In genomic region chr6:72787322-72787947, GRCm38 (mm10) we compare ENCODE assay signal across 9 mouse cellular contexts. TPM values are rescaled to one million over a fixed set of nuclear protein-coding genes. Genes with fewer than 3 reads are reported as not detected.
DNase-seq lines count a peak whose midpoint lies in the region; ATAC-seq and TF ChIP-seq lines count a peak whose summit lies in the region.
"Had no signal": no experiment of that assay in that cellular context is flagged by ENCODE, and none has a peak within 500 bp of the region (broad histone marks: within the 10 kb centered on the region; RNA-seq: fewer than 3 reads in every experiment).

No protein-coding gene starts in this region.

- TF ChIP-seq CTCF in kidney, postnatal 0 days (IDR thresholded peaks at IDR 0.05; ENCODE audit: low read depth): no peak

- peak; percentile 12; the same call in 1 of the 2 replicates for ATAC-seq in forebrain, embryonic 13.5 days
- ATAC-seq in kidney, postnatal 0 days (replicated peaks; ENCODE audit: low FRiP score, low read depth): no peak
- no peak for ATAC-seq in midbrain, embryonic 14.5 days (ENCODE audit: low FRiP score, low TSS enrichment)

- peak overlapping the region; percentile 94 for H3K27ac ChIP-seq in heart, embryonic 10.5 days
- H3K27ac ChIP-seq in forebrain, embryonic 13.5 days: no peak overlapping the region
- no peak overlapping the region for H3K27ac ChIP-seq in kidney, postnatal 0 days
- H3K27ac ChIP-seq in midbrain, embryonic 14.5 days (replicated peaks; ENCODE audit: low read depth, low read length): no peak overlapping the region

- H3K9ac ChIP-seq in forebrain, embryonic 13.5 days: peak overlapping the region; percentile 84
- peak overlapping the region; percentile 90 for H3K9ac ChIP-seq in kidney, postnatal 0 days (ENCODE audit: low read depth, low read length)
- H3K9ac ChIP-seq in midbrain, embryonic 14.5 days (replicated peaks; ENCODE audit: low read length): peak overlapping the region; percentile 60; the same call in 1 of the 2 replicates

- peak overlapping the region; percentile 93 for H3K4me2 ChIP-seq in forebrain, embryonic 13.5 days
- peak overlapping the region; percentile 61 for H3K4me2 ChIP-seq in kidney, postnatal 0 days (ENCODE audit: low read length)
- peak overlapping the region; percentile 100 for H3K4me2 ChIP-seq in midbrain, embryonic 14.5 days (ENCODE audit: low read length)

- H3K27me3 ChIP-seq in heart, embryonic 10.5 days (ENCODE audit: insufficient read depth, poor library complexity, severe bottlenecking): no peaks in the 10 kb centered on the region
- H3K27me3 ChIP-seq in forebrain, embryonic 13.5 days: 0 out of 2 replicates have a peak, but pooled peaks cover 4% of the 10 kb centered on the region
- no peaks in the 10 kb centered on the region for H3K27me3 ChIP-seq in kidney, postnatal 0 days (ENCODE audit: insufficient read depth, low read length)
- H3K27me3 ChIP-seq in midbrain, embryonic 14.5 days (ENCODE audit: control insufficient read depth, insufficient read depth, low read length): no peaks in the 10 kb centered on the region
- H3K27me3 ChIP-seq: CH12.LX had no signal

- no peaks in the 10 kb centered on the region for H3K9me3 ChIP-seq in heart, embryonic 10.5 days
- H3K9me3 ChIP-seq in forebrain, embryonic 13.5 days (replicated peaks): no peaks in the 10 kb centered on the region
- H3K9me3 ChIP-seq in kidney, postnatal 0 days (replicated peaks; ENCODE audit: low read length): no peaks in the 10 kb centered on the region
- no peaks in the 10 kb centered on the region for H3K9me3 ChIP-seq in midbrain, embryonic 14.5 days (ENCODE audit: control insufficient read depth, low read length)

- no peak for DNase-seq in heart, embryonic 10.5 days (ENCODE audit: low spot score)
- no peak for DNase-seq in heart, adult 9 months (ENCODE audit: low spot score in 2 of 2)
- peak; percentile 15 for DNase-seq in kidney, postnatal 0 days (ENCODE audit: low spot score)
- DNase-seq in midbrain, embryonic 14.5 days: peak; percentile 60
- no peak for DNase-seq in ovary, adult 18-20 months (ENCODE audit: low spot score)
- no peak for DNase-seq in adrenal gland, postnatal 25 days
- DNase-seq in adrenal gland, adult (ENCODE audit: inconsistent age in 2 of 2, low spot score in 1 of 2): no peak

- 6% methylated on average over 19 of the region's 19 CpGs for WGBS in heart, embryonic 10.5 days
- under 1% methylated on average over 19 of the region's 19 CpGs for WGBS in forebrain, embryonic 13.5 days
- WGBS in kidney, postnatal 0 days: 5% methylated on average over 19 of the region's 19 CpGs
- under 1% methylated on average over 19 of the region's 19 CpGs for WGBS in midbrain, embryonic 14.5 days

- peaks cover 11% of the 10 kb centered on the region for H3K36me3 ChIP-seq in heart, embryonic 10.5 days
- H3K36me3 ChIP-seq in forebrain, embryonic 13.5 days (ENCODE audit: poor library complexity, severe bottlenecking): peaks cover 8% of the 10 kb centered on the region; the same call in 1 of the 2 replicates
- H3K36me3 ChIP-seq in kidney, postnatal 0 days (ENCODE audit: insufficient read depth, low read length): no peaks in the 10 kb centered on the region
- H3K36me3 ChIP-seq in midbrain, embryonic 14.5 days (ENCODE audit: control insufficient read depth, insufficient read depth, low read length): no peaks in the 10 kb centered on the region

- peak overlapping the region; percentile 90 for H3K4me3 ChIP-seq in heart, embryonic 10.5 days
- H3K4me3 ChIP-seq in forebrain, embryonic 13.5 days: peak overlapping the region; percentile 76
- H3K4me3 ChIP-seq in kidney, postnatal 0 days (replicated peaks; ENCODE audit: low read depth, low read length): peak overlapping the region; percentile 96
- H3K4me3 ChIP-seq in midbrain, embryonic 14.5 days (replicated peaks; ENCODE audit: low read depth, low read length): peak overlapping the region; percentile 65

- H3K4me1 ChIP-seq in heart, embryonic 10.5 days: peaks cover 27% of the 10 kb centered on the region; the same call in 1 of the 2 replicates
- peaks cover 22% of the 10 kb centered on the region for H3K4me1 ChIP-seq in forebrain, embryonic 13.5 days
- H3K4me1 ChIP-seq in kidney, postnatal 0 days (replicated peaks; ENCODE audit: insufficient read depth, low read length): 0 out of 2 replicates have a peak, but pooled peaks cover 4% of the 10 kb centered on the region
- H3K4me1 ChIP-seq in midbrain, embryonic 14.5 days (ENCODE audit: control insufficient read depth, insufficient read depth, low read length): peaks cover 5% of the 10 kb centered on the region

RNA-seq across cellular contexts. Expression of gene Tcf7l1, which starts 1.6 kb away (rescaled TPM):
- polyA plus RNA-seq in heart, embryonic 10.5 days (2016; fragmentation: Nextera tagmentation; extraction: Ambion mirVana): 14.7 and 25.9 TPM in 2 replicates
- polyA plus RNA-seq in forebrain, embryonic 13.5 days (2015; fragmentation: Nextera tagmentation; extraction: Ambion mirVana): 13.5 and 13.8 TPM in 2 replicates
- 23.8 and 25.0 TPM in 2 replicates for polyA plus RNA-seq in kidney, postnatal 0 days (2015; fragmentation: Nextera tagmentation; extraction: Ambion mirVana)
- 4.1 and 7.8 TPM in 2 replicates for polyA plus RNA-seq in midbrain, embryonic 14.5 days (2014; fragmentation: Nextera tagmentation; extraction: Ambion mirVana)
- total RNA-seq in adrenal gland, postnatal 25 days (2021): 10.0 and 13.1 TPM in 2 replicates

Comparison
In these comparisons a context has a peak if more than half of its experiments do, and no peak if none do; other contexts are left out.
1. DNase-seq: peak in kidney, postnatal 0 days (single experiment) and midbrain, embryonic 14.5 days (single experiment); none in heart, embryonic 10.5 days (single experiment), heart, adult 9 months (0 of 2), ovary, adult 18-20 months (single experiment), adrenal gland, postnatal 25 days (single experiment) and adrenal gland, adult (0 of 2).
2. Peak in every context shown above with its lines, with median percentiles within 50 percentile points of each other: H3K4me3 ChIP-seq, H3K4me2 ChIP-seq and H3K9ac ChIP-seq.